Mouse (Mus musculus) cerebellum, adult 2 months (tissue): Measurements from ENCODE around the gene Diras1.

Experiments used
- CTCF ChIP-seq: fragments of 200-500 bp; IDR thresholded peaks from 2 replicates; pipeline ENCODE4 v1.5.1; 2011; ENCODE audit warnings: low read depth, mild to moderate bottlenecking, control low read depth, low read length, moderate library complexity, borderline replicate concordance; ENCODE audit not compliant: insufficient read depth
- POLR2A ChIP-seq: fragments of 200-500 bp; IDR thresholded peaks from 2 replicates; pipeline ENCODE4 v1.6.1; 2011; ENCODE audit warnings: low read length, control low read depth, borderline replicate concordance; ENCODE audit not compliant: insufficient read depth

GRCm38 (mm10) chr10:80985970-80986701 is 39.3 kb downstream of the Diras1 start:
- TF ChIP-seq CTCF, result no peak
- no peak for TF ChIP-seq POLR2A
